Comparison of ENCODE assay signal across 8 mouse cellular contexts in the genomic region with DNA sequence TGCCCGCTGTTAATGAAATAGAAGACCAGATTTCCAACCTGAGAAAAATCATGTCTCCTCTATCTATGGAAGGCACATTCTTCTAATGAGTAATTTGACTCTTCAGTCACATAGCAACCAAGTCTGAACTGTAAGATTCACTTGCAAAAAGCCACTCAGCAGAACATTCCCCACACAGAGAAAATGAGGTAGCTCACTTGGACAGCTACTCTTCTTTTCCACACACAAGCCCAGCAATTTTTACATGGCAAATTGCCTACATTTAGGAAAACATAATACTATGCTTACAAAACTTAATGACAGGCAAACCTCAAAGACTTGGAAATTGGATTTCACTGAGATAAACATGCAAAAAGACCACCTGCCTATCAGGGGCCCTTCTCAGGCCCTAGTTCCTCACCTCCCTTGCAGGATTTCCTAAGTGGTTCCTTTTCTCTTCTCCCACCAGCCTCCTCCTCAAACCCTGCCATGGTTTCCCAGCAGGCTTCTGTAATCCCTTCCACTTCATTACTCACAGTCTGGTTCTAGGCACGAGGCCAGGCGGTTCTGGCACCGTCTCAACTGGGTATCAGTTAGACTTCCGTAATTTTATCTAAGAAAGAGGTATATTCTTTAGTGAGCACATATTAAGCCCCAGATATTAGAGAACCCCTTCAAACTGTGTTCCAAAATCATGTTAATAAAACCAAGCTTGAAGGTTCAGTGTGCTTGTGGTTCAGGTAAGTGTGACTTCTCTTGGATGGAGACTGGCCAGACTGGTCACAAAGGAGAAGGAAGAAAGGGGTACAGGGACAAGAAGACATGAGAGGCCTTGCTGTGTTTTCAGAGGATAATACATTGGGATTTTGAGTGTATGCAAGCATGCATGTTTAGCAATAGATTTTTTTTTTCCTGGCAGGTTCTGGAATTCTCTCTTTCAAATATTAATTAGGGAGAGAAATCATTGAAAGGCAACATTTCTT.
DNase-seq lines count a peak whose midpoint lies in the region; ATAC-seq and TF ChIP-seq lines count a peak whose summit lies in the region.

No protein-coding gene starts in this region.

- no peaks in the 10 kb centered on the region for H3K9me3 ChIP-seq in hindbrain, embryonic 13.5 days
- no peaks in the 10 kb centered on the region for H3K9me3 ChIP-seq in hindbrain, embryonic 12.5 days (replicated peaks)

- WGBS in hindbrain, embryonic 13.5 days: 63% methylated on average over 5 of the region's 5 CpGs
- 69% methylated on average over 5 of the region's 5 CpGs for WGBS in hindbrain, embryonic 12.5 days

- H3K4me2 ChIP-seq in hindbrain, embryonic 13.5 days: no peak overlapping the region
- H3K4me2 ChIP-seq in hindbrain, embryonic 12.5 days (replicated peaks): no peak overlapping the region
- peak overlapping the region; percentile 39 for H3K4me2 ChIP-seq in myocyte (ENCODE audit: low read depth)

- ATAC-seq in hindbrain, embryonic 13.5 days (ENCODE audit: low FRiP score): peak; percentile 79
- no peak for ATAC-seq in hindbrain, embryonic 12.5 days (ENCODE audit: low FRiP score)

- H3K27ac ChIP-seq in hindbrain, embryonic 13.5 days: no peak overlapping the region
- no peak overlapping the region for H3K27ac ChIP-seq in hindbrain, embryonic 12.5 days

- peak; percentile 33 to 75 for DNase-seq in adrenal gland, adult (ENCODE audit: inconsistent age in 2 of 2, low spot score in 1 of 2)
- peak; percentile 96 to 98 for DNase-seq in cerebellum, postnatal 25 days
- peak; percentile 24 for DNase-seq in layer of hippocampus, adult 9-10 months (ENCODE audit: low spot score)
- no peak for DNase-seq in spleen, postnatal 10 days (ENCODE audit: low spot score in 2 of 2)
- DNase-seq in thymus, postnatal 36 days: no peak

- H3K79me2 ChIP-seq in myocyte (ENCODE audit: control insufficient read depth, insufficient read depth): no peaks in the 10 kb centered on the region

- H3K4me3 ChIP-seq in hindbrain, embryonic 13.5 days: no peak overlapping the region
- H3K4me3 ChIP-seq in hindbrain, embryonic 12.5 days: no peak overlapping the region
- H3K4me3 ChIP-seq in myocyte: no peak overlapping the region

- H3K9ac ChIP-seq in hindbrain, embryonic 13.5 days: no peak overlapping the region
- H3K9ac ChIP-seq in hindbrain, embryonic 12.5 days: no peak overlapping the region

- H3K4me1 ChIP-seq in hindbrain, embryonic 13.5 days (replicated peaks): no peaks in the 10 kb centered on the region
- H3K4me1 ChIP-seq in hindbrain, embryonic 12.5 days: no peaks in the 10 kb centered on the region

- TF ChIP-seq POLR2A in myocyte (IDR thresholded peaks at IDR 0.05; ENCODE audit: insufficient read length, low read depth): no peak

- H3K36me3 ChIP-seq in hindbrain, embryonic 13.5 days: no peaks in the 10 kb centered on the region
- H3K36me3 ChIP-seq in hindbrain, embryonic 12.5 days: no peaks in the 10 kb centered on the region
- no peaks in the 10 kb centered on the region for H3K36me3 ChIP-seq in myocyte (ENCODE audit: control insufficient read depth, insufficient read depth)

- no peaks in the 10 kb centered on the region for H3K27me3 ChIP-seq in hindbrain, embryonic 13.5 days
- no peaks in the 10 kb centered on the region for H3K27me3 ChIP-seq in hindbrain, embryonic 12.5 days
- H3K27me3 ChIP-seq in myocyte (ENCODE audit: control insufficient read depth, insufficient read depth, insufficient read length): no peaks in the 10 kb centered on the region

- H3ac ChIP-seq in myocyte (ENCODE audit: control insufficient read depth, insufficient read length): no peak overlapping the region

TF ChIP-seq in myocyte, 11 proteins besides CTCF, POLR2A, EP300 and RAD21:
- TF ChIP-seq TCF12 (IDR thresholded peaks at IDR 0.05; ENCODE audit: insufficient read depth, poor library complexity, severe bottlenecking): no peak

Comparison
In these comparisons a context has a peak if more than half of its experiments do, and no peak if none do; other contexts are left out.
1. DNase-seq: peak in adrenal gland, adult (2 of 2), cerebellum, postnatal 25 days (2 of 2) and layer of hippocampus, adult 9-10 months (single experiment); none in spleen, postnatal 10 days (0 of 2) and thymus, postnatal 36 days (0 of 2).